Mouse (Mus musculus) kidney, adult 2 months (tissue): ENCODE measurements around the gene Tfpi.

Source experiments
- CTCF ChIP-seq: fragments of 200-500 bp; conservative IDR thresholded peaks from 2 replicates; pipeline ENCODE4 v1.5.1; 2011; ENCODE audit warnings: low read depth, mild to moderate bottlenecking, control low read depth, low read length, moderate library complexity, mixed read lengths; ENCODE audit not compliant: insufficient read depth, insufficient read length
- POLR2A ChIP-seq: fragments of 200-500 bp; IDR thresholded peaks from one replicate; pipeline ENCODE4 v1.6.1; 2011; ENCODE audit warnings: low read depth, low read length, control low read depth

- no peak for TF ChIP-seq CTCF
- no peak for TF ChIP-seq POLR2A
These were observed 60.1 kb downstream of the Tfpi start for GRCm38 (mm10) chr2:84416501-84416900.
